Mouse (Mus musculus): Measurements from ENCODE around the gene Mlf1. TPM values are rescaled to one million over a fixed set of nuclear protein-coding genes. Genes with fewer than 3 reads are reported as not detected.

Mlf1 gene
- polyA plus RNA-seq (2014; fragmentation: Illumina TruSeq; extraction: RNeasy Lipid Tissue Mini Kit (QIAGEN cat#74804); ENCODE audit: low read depth, low replicate concordance): 245 TPM

GRCm38 (mm10) chr3:67373872-67374271 lies at the start of gene Mlf1:
Gene Mlf1, plus strand, starts transcription at chr3:67374097.

GRCm38 (mm10) chr3:67375063-67375462 lies 1.2 kb downstream of the Mlf1 start, which contains the start of gene Gm17402:
Gene Gm17402, minus strand, starts transcription at chr3:67375163.

GRCm38 (mm10) chr3:67429999-67430380 lies 56.1 kb downstream of the Mlf1 start, which contains the start of gene Gfm1:
Gene Gfm1, plus strand, starts transcription at chr3:67430096.

Other genes with a start within 250 kb of the Mlf1 start
- not detected for gene Gm17402, start 1.1 kb downstream of the Mlf1 start, polyA plus RNA-seq (2014; fragmentation: Illumina TruSeq; extraction: RNeasy Lipid Tissue Mini Kit (QIAGEN cat#74804); ENCODE audit: low read depth, low replicate concordance)
- 206 TPM for gene Gfm1, start 56.0 kb downstream of the Mlf1 start, polyA plus RNA-seq (2014; fragmentation: Illumina TruSeq; extraction: RNeasy Lipid Tissue Mini Kit (QIAGEN cat#74804); ENCODE audit: low read depth, low replicate concordance)
- 4.0 TPM for gene Lxn, start 89.8 kb downstream of the Mlf1 start, polyA plus RNA-seq (2014; fragmentation: Illumina TruSeq; extraction: RNeasy Lipid Tissue Mini Kit (QIAGEN cat#74804); ENCODE audit: low read depth, low replicate concordance)
- 1.2 TPM for gene Rarres1, start 141.4 kb downstream of the Mlf1 start, polyA plus RNA-seq (2014; fragmentation: Illumina TruSeq; extraction: RNeasy Lipid Tissue Mini Kit (QIAGEN cat#74804); ENCODE audit: low read depth, low replicate concordance)
- gene Mfsd1, start 208.6 kb downstream of the Mlf1 start, polyA plus RNA-seq (2014; fragmentation: Illumina TruSeq; extraction: RNeasy Lipid Tissue Mini Kit (QIAGEN cat#74804); ENCODE audit: low read depth, low replicate concordance): 23.7 TPM

Data from heart, adult 10 weeks (tissue).